Mouse (Mus musculus) cerebellum, postnatal 10 days (tissue): ENCODE measurements around the gene Rab34.

Experiments used
- DNase-seq, 2 experiments: peaks; one replicate each; pipeline ENCODE4 v3.0.0; 2021; ENCODE audit warnings: mixed read lengths in 2 of 2

The Rab34 gene

GRCm38 (mm10) chr11:78188331-78189233 is at the start of gene Rab34:
TSS of gene Rab34 (plus strand) at chr11:78188430.
- DNase-seq, result peak; percentile 81 to 88

- no peak for DNase-seq
These were observed 47.6 kb upstream of the Rab34 start for GRCm38 (mm10) chr11:78140665-78141064.

DNA sequence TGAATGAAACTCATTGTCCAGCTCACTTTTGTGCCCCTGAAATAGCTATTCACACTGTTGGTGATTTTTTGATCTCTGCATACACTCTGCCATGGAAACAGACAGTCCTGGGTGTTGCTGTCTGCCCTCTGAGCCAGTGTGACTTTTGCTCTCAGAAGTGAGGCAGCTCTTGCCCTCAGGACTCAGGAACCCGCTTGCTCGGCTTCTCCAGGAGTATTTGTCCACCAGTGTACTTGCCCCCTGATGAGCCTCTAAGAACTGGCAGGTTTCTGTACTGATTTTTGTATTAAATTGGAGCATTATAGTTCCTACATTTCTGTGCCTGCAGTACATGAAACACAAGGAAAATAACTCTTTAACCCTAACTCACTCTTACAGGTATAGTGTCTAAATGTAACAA is 44.7 kb upstream of the Rab34 start:
- DNase-seq, result no peak

GRCm38 (mm10) chr11:78146168-78146567 is 42.1 kb upstream of the Rab34 start:
- DNase-seq, result no peak

DNA sequence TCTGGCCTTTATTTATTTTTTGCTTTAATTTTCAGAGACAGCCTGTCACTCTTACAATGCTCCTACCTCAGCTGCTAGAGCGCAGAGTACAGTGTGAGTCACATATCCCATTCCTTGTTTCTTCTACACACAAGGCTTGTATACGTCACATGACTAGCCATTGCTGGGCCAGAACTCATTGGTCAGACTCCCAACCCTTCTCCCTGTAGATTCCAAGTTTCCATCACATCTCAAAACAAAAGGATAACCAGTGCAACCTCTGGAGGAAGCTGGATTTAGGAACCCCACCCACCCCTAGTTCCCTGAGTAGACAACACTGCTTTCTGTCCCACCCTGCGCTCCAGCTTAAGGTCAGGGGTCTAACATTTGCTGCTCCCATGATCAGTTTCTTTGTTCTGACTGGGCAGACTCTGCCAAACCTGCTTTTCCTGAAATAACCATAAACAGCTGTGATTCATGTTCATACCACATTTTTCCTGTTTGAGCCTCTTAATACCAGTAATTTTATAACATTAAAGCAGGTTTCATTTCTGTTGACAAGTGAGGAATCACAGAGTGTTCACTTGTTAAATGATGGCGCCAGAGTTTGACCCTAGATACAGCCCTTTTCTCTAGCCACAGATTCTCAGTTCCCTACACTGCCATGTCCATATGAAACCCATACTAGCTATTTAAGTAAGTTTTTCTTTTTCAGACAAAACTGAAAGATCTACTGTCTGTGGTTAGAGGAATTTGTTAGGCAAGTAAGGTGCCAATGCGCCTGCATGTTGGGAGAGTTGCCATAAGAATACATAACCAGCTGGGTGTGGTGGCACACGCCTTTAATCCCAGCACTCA is 41.3 kb upstream of the Rab34 start:
- DNase-seq, result no peak

DNA sequence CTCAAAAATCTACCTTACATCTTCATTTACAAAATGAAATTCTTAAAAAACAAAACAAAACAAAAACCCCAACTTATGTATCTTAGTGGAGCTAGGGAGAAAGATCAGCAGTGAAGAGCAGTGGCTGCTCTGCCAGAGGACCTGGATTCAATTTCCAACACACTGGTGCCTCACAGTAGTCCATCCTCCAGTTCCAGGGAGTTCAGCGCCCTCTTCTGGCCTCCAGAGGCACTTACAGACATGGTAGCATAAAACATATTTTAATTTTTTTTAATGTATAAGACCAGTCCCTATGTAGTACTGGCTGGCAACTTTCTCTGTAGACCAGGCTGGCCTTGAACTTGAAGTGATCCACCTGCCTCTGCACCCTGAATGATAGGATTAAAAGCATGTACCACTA is 37.1 kb upstream of the Rab34 start:
- DNase-seq, result peak; percentile 45 to 48

- DNase-seq, result peak; percentile 94 to 96
These were observed 35.7 kb upstream of the Rab34 start for GRCm38 (mm10) chr11:78152299-78153231.

- peak; percentile 40 to 50 for DNase-seq
These were observed 34.5 kb upstream of the Rab34 start for GRCm38 (mm10) chr11:78153778-78154177.

- DNase-seq, result peak in 1 of 2 experiments; percentile 47
These were observed 32.6 kb upstream of the Rab34 start for GRCm38 (mm10) chr11:78155674-78156073.

- DNase-seq, result no peak
These were observed 32.0 kb upstream of the Rab34 start for GRCm38 (mm10) chr11:78156156-78156699.

GRCm38 (mm10) chr11:78159096-78159495 is 29.1 kb upstream of the Rab34 start:
- peak; percentile 90 to 94 for DNase-seq

GRCm38 (mm10) chr11:78159557-78159956 is 28.7 kb upstream of the Rab34 start:
- no peak for DNase-seq

DNA sequence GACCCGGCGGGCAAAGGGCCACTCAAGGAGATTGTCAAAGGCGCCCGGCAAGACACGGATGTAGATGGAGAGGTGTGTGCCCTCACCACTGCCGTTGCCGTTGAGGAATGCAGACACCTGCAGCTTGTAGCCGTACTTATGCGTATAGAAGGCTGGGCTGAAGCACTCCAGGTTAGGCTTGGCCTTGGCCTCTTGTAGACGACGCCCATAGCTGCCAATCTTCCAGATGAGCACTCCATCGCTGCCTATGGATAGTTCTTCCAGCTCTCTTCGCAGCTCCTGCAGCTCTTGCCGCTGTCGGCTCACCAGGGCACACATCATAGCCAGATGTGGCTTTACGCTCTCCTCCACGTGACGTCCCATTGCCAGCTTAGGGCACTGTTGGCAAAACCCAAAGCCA is 28.1 kb upstream of the Rab34 start:
- DNase-seq, result no peak

- no peak for DNase-seq
These were observed 27.6 kb upstream of the Rab34 start for GRCm38 (mm10) chr11:78160675-78161074.

- no peak for DNase-seq
These were observed 27.1 kb upstream of the Rab34 start for GRCm38 (mm10) chr11:78161169-78161568.

DNA sequence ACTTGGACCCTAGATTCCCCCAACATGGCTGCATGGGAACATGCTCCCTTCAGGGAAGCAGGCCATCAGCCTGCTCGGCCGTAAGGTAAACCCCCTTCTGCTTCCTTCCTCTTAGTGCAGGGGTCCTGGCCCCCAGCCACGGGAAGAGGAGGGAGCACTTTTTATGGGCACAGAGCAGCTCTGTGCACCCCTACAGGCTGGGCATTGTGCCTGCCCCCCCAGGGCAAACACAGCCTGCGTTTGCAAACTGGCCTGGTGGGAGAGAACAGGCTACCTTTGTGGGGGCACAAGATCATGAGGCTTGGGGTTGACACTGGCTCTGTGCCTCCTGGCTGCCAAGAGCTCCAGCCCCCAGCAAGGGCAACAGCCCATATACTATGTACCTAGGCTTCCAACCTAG is 26.3 kb upstream of the Rab34 start:
- peak; percentile 65 to 78 for DNase-seq

DNA sequence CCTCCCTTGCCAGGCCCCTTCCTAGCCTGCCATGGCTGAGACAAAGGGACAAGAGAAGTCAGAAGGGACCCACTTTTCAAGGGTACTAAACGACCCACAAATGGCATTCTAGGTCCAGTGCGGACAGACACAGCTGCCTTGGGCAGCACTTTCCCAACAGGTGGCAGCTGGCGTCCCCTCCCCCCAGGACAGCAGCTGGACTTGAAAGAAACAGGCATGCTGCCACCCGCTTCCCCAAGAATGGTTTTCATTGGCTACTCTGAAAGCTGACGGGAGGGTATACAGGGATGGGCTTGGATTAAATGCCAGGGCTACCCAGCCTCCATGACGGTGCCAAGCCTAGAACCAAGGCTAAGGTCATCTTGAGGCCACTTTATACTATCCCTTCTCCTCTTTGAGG is 25.7 kb upstream of the Rab34 start:
- DNase-seq, result peak; percentile 81 to 85

DNA sequence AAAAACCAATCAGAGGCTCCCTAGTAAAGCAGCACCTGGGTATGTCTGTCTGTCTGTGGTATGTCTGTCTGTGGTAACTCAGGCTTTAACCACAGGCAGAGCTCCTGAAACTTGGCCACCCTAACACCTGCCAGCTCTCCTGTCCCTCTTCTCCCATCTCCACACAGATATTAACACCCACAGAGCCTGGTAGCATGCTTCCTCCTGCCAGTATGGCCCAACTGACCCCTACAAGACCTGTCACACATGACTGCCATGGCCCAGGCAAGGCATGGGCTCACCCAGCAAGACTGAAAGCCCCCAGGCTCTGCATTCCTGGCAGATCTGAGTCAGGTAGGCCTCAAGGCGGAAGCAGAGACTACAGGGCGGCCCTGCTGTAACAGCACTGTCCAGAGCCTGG is 25.2 kb upstream of the Rab34 start:
- no peak for DNase-seq

DNA sequence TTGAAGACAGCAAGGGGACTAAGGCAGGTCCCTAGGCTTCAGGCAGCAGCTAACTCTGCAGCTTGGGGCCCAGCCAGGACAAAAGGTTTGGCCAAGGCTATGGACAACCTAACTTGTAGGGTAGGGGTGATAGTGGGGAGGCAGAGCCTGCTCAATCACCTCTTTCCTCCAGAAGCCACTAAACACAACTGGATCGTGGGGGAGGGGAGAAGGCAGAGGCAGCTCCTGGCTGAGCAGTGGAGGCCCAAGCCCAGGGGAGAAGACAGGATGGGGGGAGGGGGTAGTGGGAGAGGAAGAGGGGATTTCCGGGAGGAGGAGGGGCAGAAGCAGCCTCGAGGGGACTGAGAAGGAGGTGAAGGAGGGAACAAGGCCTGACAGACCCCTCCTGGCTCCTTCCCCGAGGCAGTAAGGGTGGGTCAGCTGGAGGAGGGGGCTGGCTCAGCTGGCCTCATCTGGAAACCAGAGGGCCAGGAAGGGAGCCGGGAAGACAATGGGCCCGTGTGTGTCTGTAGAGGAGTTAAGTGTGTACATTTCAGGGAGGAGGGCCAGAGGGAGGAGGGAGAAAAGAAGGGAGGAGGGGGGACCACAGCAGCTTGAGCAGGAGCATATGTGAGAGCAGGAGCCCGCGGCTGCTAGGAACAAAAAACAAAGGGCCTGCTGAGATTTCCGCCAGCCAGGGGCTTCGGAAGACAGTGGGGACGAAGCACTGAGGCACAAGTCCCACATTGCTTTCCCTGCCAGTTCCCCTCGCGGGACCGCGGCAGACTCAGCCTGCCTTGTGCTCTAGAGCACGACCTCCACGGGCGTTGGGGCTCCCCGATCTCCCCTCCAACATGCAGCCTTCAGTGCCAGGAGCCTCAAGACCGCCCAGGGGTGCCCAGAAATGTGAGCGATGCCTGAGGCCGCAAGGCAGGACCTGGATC is 24.3 kb upstream of the Rab34 start:
- peak; percentile 63 to 70 for DNase-seq

DNA sequence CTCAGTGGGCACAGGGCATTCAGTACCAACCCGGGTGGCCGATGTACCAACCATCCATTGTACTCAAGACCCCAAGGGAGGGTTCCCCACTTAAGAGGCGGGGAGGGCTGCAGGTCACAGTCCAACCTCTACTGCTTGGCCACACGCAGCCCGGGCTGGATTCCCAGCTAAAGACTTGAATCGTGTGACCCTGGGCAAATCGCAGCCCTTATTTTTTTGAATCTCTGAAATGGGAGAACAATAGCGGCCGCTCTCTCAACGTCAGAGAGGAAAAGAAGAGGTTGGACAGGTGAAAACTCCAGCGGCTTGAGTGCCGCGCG is 23.7 kb upstream of the Rab34 start:
- no peak for DNase-seq
